Mouse (Mus musculus): ENCODE data around the gene Ssu72. TPM values are rescaled to one million over a fixed set of nuclear protein-coding genes. Genes with fewer than 3 reads are reported as not detected.

Ssu72 gene
- polyA plus RNA-seq, 1 experiment from 2014 or later: 158 TPM

- H3K27me3 ChIP-seq (ENCODE audit: control insufficient read depth, insufficient read depth, low read length): no peaks in the 10 kb centered on the region
- H3K9me3 ChIP-seq (ENCODE audit: control insufficient read depth, low read length): no peaks in the 10 kb centered on the region
- no peak overlapping the region for H3K27ac ChIP-seq (ENCODE audit: low read depth, low read length)
- no peaks in the 10 kb centered on the region for H3K4me1 ChIP-seq (ENCODE audit: control insufficient read depth, insufficient read depth, low read length)
- DNase-seq (ENCODE audit: low spot score) (peak; percentile 22), ATAC-seq (ENCODE audit: insufficient read depth, low FRiP score, low TSS enrichment) (no peak; the same call in 1 of the 2 replicates)
- no peak overlapping the region for H3K4me3 ChIP-seq (ENCODE audit: low read depth, low read length)
- no peak overlapping the region for H3K4me2 ChIP-seq (ENCODE audit: low read depth)
- H3K36me3 ChIP-seq (ENCODE audit: control insufficient read depth, insufficient read depth, low read length): no peaks in the 10 kb centered on the region
- no peak overlapping the region for H3K9ac ChIP-seq (ENCODE audit: low read length)
- 77% methylated on average over 4 of the region's 4 CpGs for WGBS
Observed at GRCm38 (mm10) chr4:155721668-155722083, 17.1 kb downstream of the Ssu72 start.

- Histone ChIP-seq H3K27me3 (ENCODE audit: control insufficient read depth, insufficient read depth, low read length) (no peaks in the 10 kb centered on the region), H3K4me2 (ENCODE audit: low read depth) (no peak overlapping the region), H3K36me3 (ENCODE audit: control insufficient read depth, insufficient read depth, low read length) (no peaks in the 10 kb centered on the region), H3K27ac (ENCODE audit: low read depth, low read length) (no peak overlapping the region), H3K9me3 (ENCODE audit: control insufficient read depth, low read length) (no peaks in the 10 kb centered on the region), H3K9ac (ENCODE audit: low read length) (no peak overlapping the region), H3K4me1 (ENCODE audit: control insufficient read depth, insufficient read depth, low read length) (no peaks in the 10 kb centered on the region), H3K4me3 (ENCODE audit: low read depth, low read length) (no peak overlapping the region)
- WGBS: 90% methylated on average over 2 of the region's 2 CpGs
- ATAC-seq (ENCODE audit: insufficient read depth, low FRiP score, low TSS enrichment) (no peak), DNase-seq (ENCODE audit: low spot score) (no peak)
Observed at GRCm38 (mm10) chr4:155727993-155728392, 23.4 kb downstream of the Ssu72 start.

GRCm38 (mm10) chr4:155733267-155733666 is 28.7 kb downstream of the Ssu72 start:
- WGBS: 88% methylated on average over 10 of the region's 10 CpGs

GRCm38 (mm10) chr4:155734350-155734941 is 29.8 kb downstream of the Ssu72 start, which contains the start of gene Tmem240:
TSS of gene Tmem240 (plus strand) at chr4:155734800.
- Histone ChIP-seq H3K4me1 (ENCODE audit: control insufficient read depth, insufficient read depth, low read length) (peaks cover 11% of the 10 kb centered on the region), H3K36me3 (ENCODE audit: control insufficient read depth, insufficient read depth, low read length) (0 out of 2 replicates have a peak, but pooled peaks cover 2% of the 10 kb centered on the region), H3K4me2 (ENCODE audit: low read depth) (peak within 1 kb of the TSS; percentile 74), H3K9ac (ENCODE audit: low read length) (peak within 1 kb of the TSS; percentile 85), H3K9me3 (ENCODE audit: control insufficient read depth, low read length) (no peaks in the 10 kb centered on the region), H3K27me3 (ENCODE audit: control insufficient read depth, insufficient read depth, low read length) (no peaks in the 10 kb centered on the region), H3K27ac (ENCODE audit: low read depth, low read length) (peak within 1 kb of the TSS; percentile 81), H3K4me3 (ENCODE audit: low read depth, low read length) (peak within 1 kb of the TSS; percentile 86)
- under 1% methylated on average over 28 of the region's 35 CpGs for WGBS
- DNase-seq (ENCODE audit: low spot score) (peak; percentile 93), ATAC-seq (ENCODE audit: insufficient read depth, low FRiP score, low TSS enrichment) (peak; percentile 93)

More at GRCm38 (mm10) chr4:155733267-155733666, 28.7 kb downstream of the Ssu72 start:
- H3K27me3 ChIP-seq (ENCODE audit: control insufficient read depth, insufficient read depth, low read length): no peaks in the 10 kb centered on the region
- no peaks in the 10 kb centered on the region for H3K9me3 ChIP-seq (ENCODE audit: control insufficient read depth, low read length)
- no peak overlapping the region for H3K27ac ChIP-seq (ENCODE audit: low read depth, low read length)
- no peak overlapping the region for H3K4me2 ChIP-seq (ENCODE audit: low read depth)
- no peak for DNase-seq (ENCODE audit: low spot score)
- peaks cover 11% of the 10 kb centered on the region for H3K4me1 ChIP-seq (ENCODE audit: control insufficient read depth, insufficient read depth, low read length)
- no peak overlapping the region for H3K9ac ChIP-seq (ENCODE audit: low read length)
- H3K4me3 ChIP-seq (ENCODE audit: low read depth, low read length): no peak overlapping the region
- H3K36me3 ChIP-seq (ENCODE audit: control insufficient read depth, insufficient read depth, low read length): no peaks in the 10 kb centered on the region
- ATAC-seq (ENCODE audit: insufficient read depth, low FRiP score, low TSS enrichment): no peak

- Histone ChIP-seq H3K4me3 (ENCODE audit: low read depth, low read length) (peak overlapping the region; percentile 86), H3K9me3 (ENCODE audit: control insufficient read depth, low read length) (no peaks in the 10 kb centered on the region), H3K27ac (ENCODE audit: low read depth, low read length) (peak overlapping the region; percentile 81), H3K36me3 (ENCODE audit: control insufficient read depth, insufficient read depth, low read length) (peaks cover 5% of the 10 kb centered on the region; the same call in 1 of the 2 replicates), H3K27me3 (ENCODE audit: control insufficient read depth, insufficient read depth, low read length) (no peaks in the 10 kb centered on the region), H3K9ac (ENCODE audit: low read length) (peak overlapping the region; percentile 85), H3K4me2 (ENCODE audit: low read depth) (peak overlapping the region; percentile 74), H3K4me1 (ENCODE audit: control insufficient read depth, insufficient read depth, low read length) (peaks cover 11% of the 10 kb centered on the region)
- DNase-seq (ENCODE audit: low spot score) (peak; percentile 38), ATAC-seq (ENCODE audit: insufficient read depth, low FRiP score, low TSS enrichment) (peak; percentile 51)
- under 1% methylated on average over 48 of the region's 79 CpGs for WGBS
Observed at GRCm38 (mm10) chr4:155734951-155735702, 30.5 kb downstream of the Ssu72 start.

GRCm38 (mm10) chr4:155735788-155736187 is 31.2 kb downstream of the Ssu72 start:
- no peak for ATAC-seq (ENCODE audit: insufficient read depth, low FRiP score, low TSS enrichment)
- 74% methylated on average over 5 of the region's 5 CpGs for WGBS

GRCm38 (mm10) chr4:155736421-155736820 is 31.8 kb downstream of the Ssu72 start:
- 89% methylated on average over 5 of the region's 5 CpGs for WGBS
- no peak overlapping the region for H3K27ac ChIP-seq (ENCODE audit: low read depth, low read length)
- no peak for DNase-seq (ENCODE audit: low spot score)
- no peak for ATAC-seq (ENCODE audit: insufficient read depth, low FRiP score, low TSS enrichment)
- no peak overlapping the region; the same call in 1 of the 2 replicates for H3K9ac ChIP-seq (ENCODE audit: low read length)
- H3K4me2 ChIP-seq (ENCODE audit: low read depth): peak overlapping the region; percentile 74
- no peaks in the 10 kb centered on the region for H3K27me3 ChIP-seq (ENCODE audit: control insufficient read depth, insufficient read depth, low read length)
- H3K4me3 ChIP-seq (ENCODE audit: low read depth, low read length): no peak overlapping the region
- no peaks in the 10 kb centered on the region for H3K9me3 ChIP-seq (ENCODE audit: control insufficient read depth, low read length)
- peaks cover 11% of the 10 kb centered on the region for H3K4me1 ChIP-seq (ENCODE audit: control insufficient read depth, insufficient read depth, low read length)
- peaks cover 6% of the 10 kb centered on the region; the same call in 1 of the 2 replicates for H3K36me3 ChIP-seq (ENCODE audit: control insufficient read depth, insufficient read depth, low read length)

More at GRCm38 (mm10) chr4:155735788-155736187, 31.2 kb downstream of the Ssu72 start:
- peaks cover 6% of the 10 kb centered on the region; the same call in 1 of the 2 replicates for H3K36me3 ChIP-seq (ENCODE audit: control insufficient read depth, insufficient read depth, low read length)
- peak overlapping the region; percentile 86 for H3K4me3 ChIP-seq (ENCODE audit: low read depth, low read length)
- no peak overlapping the region for H3K27ac ChIP-seq (ENCODE audit: low read depth, low read length)
- H3K9me3 ChIP-seq (ENCODE audit: control insufficient read depth, low read length): no peaks in the 10 kb centered on the region
- no peaks in the 10 kb centered on the region for H3K27me3 ChIP-seq (ENCODE audit: control insufficient read depth, insufficient read depth, low read length)
- no peak for DNase-seq (ENCODE audit: low spot score)
- peaks cover 11% of the 10 kb centered on the region for H3K4me1 ChIP-seq (ENCODE audit: control insufficient read depth, insufficient read depth, low read length)
- peak overlapping the region; percentile 74 for H3K4me2 ChIP-seq (ENCODE audit: low read depth)
- peak overlapping the region; percentile 85 for H3K9ac ChIP-seq (ENCODE audit: low read length)

GRCm38 (mm10) chr4:155738262-155738661 is 33.7 kb downstream of the Ssu72 start:
- Histone ChIP-seq H3K4me3 (ENCODE audit: low read depth, low read length) (no peak overlapping the region), H3K9ac (ENCODE audit: low read length) (no peak overlapping the region), H3K4me2 (ENCODE audit: low read depth) (no peak overlapping the region), H3K27ac (ENCODE audit: low read depth, low read length) (no peak overlapping the region), H3K4me1 (ENCODE audit: control insufficient read depth, insufficient read depth, low read length) (peaks cover 11% of the 10 kb centered on the region), H3K27me3 (ENCODE audit: control insufficient read depth, insufficient read depth, low read length) (no peaks in the 10 kb centered on the region), H3K9me3 (ENCODE audit: control insufficient read depth, low read length) (no peaks in the 10 kb centered on the region), H3K36me3 (ENCODE audit: control insufficient read depth, insufficient read depth, low read length) (peaks cover 6% of the 10 kb centered on the region)
- DNase-seq (ENCODE audit: low spot score) (no peak), ATAC-seq (ENCODE audit: insufficient read depth, low FRiP score, low TSS enrichment) (no peak)
- 71% methylated on average over 8 of the region's 8 CpGs for WGBS
